Mouse (Mus musculus): ENCODE measurements at regions not wholly inside any gene's neighbourhood (a gene's known extent, or its start where the extent isn't known, plus 50 kb on each side); places are given as distances from the start of the nearest gene placed in this dataset.

GRCm38 (mm10) chr5:64401737-64402136 lies 245.6 kb downstream of the Tbc1d1 start:
- H3K27ac ChIP-seq (replicated peaks in 1 of 2; ENCODE audit: control insufficient read depth in 1 of 2, insufficient read depth in 1 of 2, low read depth in 2 of 2, low read length in 2 of 2): no peak overlapping the region
- no peaks in the 10 kb centered on the region for H3K4me1 ChIP-seq (ENCODE audit: control insufficient read depth in 2 of 2, insufficient read depth in 2 of 2, low read length in 2 of 2)
- H3K9ac ChIP-seq (ENCODE audit: low read length): no peak overlapping the region
- H3K4me3 ChIP-seq (ENCODE audit: control insufficient read depth in 1 of 2, insufficient read depth in 1 of 2, low read depth in 1 of 2, low read length in 2 of 2): no peak overlapping the region
- no peaks in the 10 kb centered on the region for H3K36me3 ChIP-seq (ENCODE audit: control insufficient read depth, insufficient read depth, low read length)
- H3K9me3 ChIP-seq (ENCODE audit: control insufficient read depth, low read length): no peaks in the 10 kb centered on the region
- H3K27me3 ChIP-seq (ENCODE audit: control insufficient read depth, insufficient read depth, low read length): no peaks in the 10 kb centered on the region
- no peak for ATAC-seq (ENCODE audit: insufficient number of reproducible peaks, insufficient read depth, low FRiP score, low read depth)
- no peak overlapping the region for H3K4me2 ChIP-seq (ENCODE audit: low read length)
- WGBS: 73% methylated on average over 9 of the region's 9 CpGs

GRCm38 (mm10) chr5:64403077-64403981 lies 247.2 kb downstream of the Tbc1d1 start:
- no peaks in the 10 kb centered on the region for H3K36me3 ChIP-seq (ENCODE audit: control insufficient read depth, insufficient read depth, low read length)
- no peaks in the 10 kb centered on the region for H3K27me3 ChIP-seq (ENCODE audit: control insufficient read depth, insufficient read depth, low read length)
- no peak overlapping the region for H3K27ac ChIP-seq (replicated peaks in 1 of 2; ENCODE audit: control insufficient read depth in 1 of 2, insufficient read depth in 1 of 2, low read depth in 2 of 2, low read length in 2 of 2)
- no peaks in the 10 kb centered on the region for H3K9me3 ChIP-seq (ENCODE audit: control insufficient read depth, low read length)
- 88% methylated on average over 11 of the region's 11 CpGs for WGBS
- H3K4me3 ChIP-seq (ENCODE audit: control insufficient read depth in 1 of 2, insufficient read depth in 1 of 2, low read depth in 1 of 2, low read length in 2 of 2): no peak overlapping the region
- no peak for ATAC-seq (ENCODE audit: insufficient number of reproducible peaks, insufficient read depth, low FRiP score, low read depth)
- no peak overlapping the region for H3K9ac ChIP-seq (ENCODE audit: low read length)
- H3K4me2 ChIP-seq (ENCODE audit: low read length): no peak overlapping the region
- H3K4me1 ChIP-seq (ENCODE audit: control insufficient read depth in 2 of 2, insufficient read depth in 2 of 2, low read length in 2 of 2): no peaks in the 10 kb centered on the region

- Histone ChIP-seq H3K36me3 (ENCODE audit: control insufficient read depth, insufficient read depth, low read length) (no peaks in the 10 kb centered on the region), H3K4me3 (ENCODE audit: control insufficient read depth in 1 of 2, insufficient read depth in 1 of 2, low read depth in 1 of 2, low read length in 2 of 2) (no peak overlapping the region), H3K9me3 (ENCODE audit: control insufficient read depth, low read length) (no peaks in the 10 kb centered on the region), H3K4me1 (ENCODE audit: control insufficient read depth in 2 of 2, insufficient read depth in 2 of 2, low read length in 2 of 2) (no peaks in the 10 kb centered on the region), H3K27ac (replicated peaks in 1 of 2; ENCODE audit: control insufficient read depth in 1 of 2, insufficient read depth in 1 of 2, low read depth in 2 of 2, low read length in 2 of 2) (no peak overlapping the region), H3K4me2 (ENCODE audit: low read length) (no peak overlapping the region), H3K9ac (ENCODE audit: low read length) (no peak overlapping the region), H3K27me3 (ENCODE audit: control insufficient read depth, insufficient read depth, low read length) (no peaks in the 10 kb centered on the region)
- WGBS: 87% methylated on average over 7 of the region's 7 CpGs
- no peak for ATAC-seq (ENCODE audit: insufficient number of reproducible peaks, insufficient read depth, low FRiP score, low read depth)
Measured at GRCm38 (mm10) chr5:64403982-64404345, 247.9 kb downstream of the Tbc1d1 start.

DNA sequence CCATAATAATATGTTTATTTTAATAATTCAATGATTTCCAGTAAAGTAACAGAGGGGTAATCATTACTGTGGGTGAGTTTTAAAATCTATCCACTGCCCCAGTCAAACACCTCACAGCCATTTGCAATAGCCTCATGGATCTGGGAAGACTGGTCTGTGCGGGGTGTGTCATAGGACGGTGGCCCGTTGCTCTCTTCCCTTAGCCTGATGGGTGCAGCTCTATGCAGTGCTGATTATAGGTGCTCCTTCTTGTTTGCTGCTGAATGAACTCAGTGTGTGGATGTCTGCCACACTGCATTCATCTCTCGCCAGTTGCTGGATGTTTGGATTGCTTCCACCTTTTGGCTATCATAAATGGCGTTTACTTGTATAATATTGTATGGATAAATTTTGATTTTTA lies 248.4 kb downstream of the Tbc1d1 start:
- no peak overlapping the region for H3K4me2 ChIP-seq (ENCODE audit: low read length)
- WGBS: 89% methylated on average over 5 of the region's 5 CpGs
- no peaks in the 10 kb centered on the region for H3K4me1 ChIP-seq (ENCODE audit: control insufficient read depth in 2 of 2, insufficient read depth in 2 of 2, low read length in 2 of 2)
- no peaks in the 10 kb centered on the region for H3K9me3 ChIP-seq (ENCODE audit: control insufficient read depth, low read length)
- no peaks in the 10 kb centered on the region for H3K27me3 ChIP-seq (ENCODE audit: control insufficient read depth, insufficient read depth, low read length)
- no peak overlapping the region for H3K4me3 ChIP-seq (ENCODE audit: control insufficient read depth in 1 of 2, insufficient read depth in 1 of 2, low read depth in 1 of 2, low read length in 2 of 2)
- H3K9ac ChIP-seq (ENCODE audit: low read length): no peak overlapping the region
- ATAC-seq (ENCODE audit: insufficient number of reproducible peaks, insufficient read depth, low FRiP score, low read depth): no peak
- H3K36me3 ChIP-seq (ENCODE audit: control insufficient read depth, insufficient read depth, low read length): no peaks in the 10 kb centered on the region
- no peak overlapping the region for H3K27ac ChIP-seq (replicated peaks in 1 of 2; ENCODE audit: control insufficient read depth in 1 of 2, insufficient read depth in 1 of 2, low read depth in 2 of 2, low read length in 2 of 2)

DNA sequence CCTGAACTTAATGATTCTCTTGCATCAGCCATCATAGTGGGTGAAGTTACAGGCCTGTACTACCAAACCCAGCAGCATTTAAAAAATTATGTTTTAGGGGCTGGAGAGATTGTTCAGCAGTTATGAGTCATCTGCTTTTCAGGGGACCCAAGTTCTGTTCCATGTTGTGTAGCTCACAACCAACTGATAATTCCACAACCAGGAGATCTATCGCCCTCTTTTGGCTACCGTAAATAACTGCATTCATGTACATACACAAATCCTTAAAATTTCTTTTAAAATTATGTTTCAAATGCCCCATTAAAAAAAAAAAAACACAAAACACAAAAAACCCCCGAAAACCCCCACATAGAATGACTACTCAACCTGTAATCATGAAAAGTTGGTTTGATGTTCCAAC lies 252.8 kb downstream of the Tbc1d1 start:
- 68% methylated on average over 3 of the region's 3 CpGs for WGBS

GRCm38 (mm10) chr5:64410621-64411020 lies 254.5 kb downstream of the Tbc1d1 start:
- Histone ChIP-seq H3K36me3 (ENCODE audit: control insufficient read depth, insufficient read depth, low read length) (no peaks in the 10 kb centered on the region), H3K27me3 (ENCODE audit: control insufficient read depth, insufficient read depth, low read length) (no peaks in the 10 kb centered on the region), H3K9ac (ENCODE audit: low read length) (no peak overlapping the region), H3K4me3 (ENCODE audit: control insufficient read depth in 1 of 2, insufficient read depth in 1 of 2, low read depth in 1 of 2, low read length in 2 of 2) (no peak overlapping the region), H3K4me1 (ENCODE audit: control insufficient read depth in 2 of 2, insufficient read depth in 2 of 2, low read length in 2 of 2) (peaks cover 0 to 3% of the 10 kb centered on the region in 2 experiments; a peak in 2 of 4 replicates), H3K27ac (replicated peaks in 1 of 2; ENCODE audit: control insufficient read depth in 1 of 2, insufficient read depth in 1 of 2, low read depth in 2 of 2, low read length in 2 of 2) (no peak overlapping the region), H3K4me2 (ENCODE audit: low read length) (no peak overlapping the region), H3K9me3 (ENCODE audit: control insufficient read depth, low read length) (no peaks in the 10 kb centered on the region)
- 60% methylated on average over 7 of the region's 7 CpGs for WGBS
- no peak for ATAC-seq (ENCODE audit: insufficient number of reproducible peaks, insufficient read depth, low FRiP score, low read depth)

More for the DNA sequence above, 252.8 kb downstream of the Tbc1d1 start:
- Histone ChIP-seq H3K4me3 (ENCODE audit: control insufficient read depth in 1 of 2, insufficient read depth in 1 of 2, low read depth in 1 of 2, low read length in 2 of 2) (no peak overlapping the region), H3K9me3 (ENCODE audit: control insufficient read depth, low read length) (no peaks in the 10 kb centered on the region), H3K4me1 (ENCODE audit: control insufficient read depth in 2 of 2, insufficient read depth in 2 of 2, low read length in 2 of 2) (peaks cover 0 to 3% of the 10 kb centered on the region in 2 experiments; a peak in 2 of 4 replicates), H3K27ac (replicated peaks in 1 of 2; ENCODE audit: control insufficient read depth in 1 of 2, insufficient read depth in 1 of 2, low read depth in 2 of 2, low read length in 2 of 2) (no peak overlapping the region), H3K4me2 (ENCODE audit: low read length) (no peak overlapping the region), H3K36me3 (ENCODE audit: control insufficient read depth, insufficient read depth, low read length) (no peaks in the 10 kb centered on the region), H3K27me3 (ENCODE audit: control insufficient read depth, insufficient read depth, low read length) (no peaks in the 10 kb centered on the region), H3K9ac (ENCODE audit: low read length) (no peak overlapping the region)
- no peak for ATAC-seq (ENCODE audit: insufficient number of reproducible peaks, insufficient read depth, low FRiP score, low read depth)

DNA sequence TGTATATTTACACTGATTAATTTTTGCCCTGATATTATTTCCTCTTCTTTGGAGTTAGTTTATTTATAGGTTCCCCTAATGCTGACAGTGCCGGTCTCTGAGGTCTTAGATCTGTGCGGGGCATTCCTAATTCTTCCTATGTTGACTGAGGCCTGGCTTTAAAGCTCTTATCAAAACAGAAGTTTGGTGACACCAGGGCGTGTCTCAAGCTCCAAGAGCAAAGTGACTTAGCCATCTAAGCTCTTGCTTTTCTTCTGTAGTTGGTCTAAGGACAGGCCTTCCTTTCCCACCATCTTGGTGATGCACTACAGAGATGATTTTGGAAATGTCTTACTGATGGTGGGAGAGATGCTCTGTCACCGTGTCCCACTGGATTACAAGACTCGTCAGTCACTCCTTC lies 258.4 kb downstream of the Tbc1d1 start:
- no peaks in the 10 kb centered on the region for H3K36me3 ChIP-seq (ENCODE audit: control insufficient read depth, insufficient read depth, low read length)
- no peak overlapping the region for H3K4me3 ChIP-seq (ENCODE audit: control insufficient read depth in 1 of 2, insufficient read depth in 1 of 2, low read depth in 1 of 2, low read length in 2 of 2)
- no peak overlapping the region for H3K4me2 ChIP-seq (ENCODE audit: low read length)
- peaks cover 0 to 3% of the 10 kb centered on the region in 2 experiments; a peak in 2 of 4 replicates for H3K4me1 ChIP-seq (ENCODE audit: control insufficient read depth in 2 of 2, insufficient read depth in 2 of 2, low read length in 2 of 2)
- H3K9ac ChIP-seq (ENCODE audit: low read length): no peak overlapping the region
- H3K9me3 ChIP-seq (ENCODE audit: control insufficient read depth, low read length): no peaks in the 10 kb centered on the region
- no peaks in the 10 kb centered on the region for H3K27me3 ChIP-seq (ENCODE audit: control insufficient read depth, insufficient read depth, low read length)
- no peak for ATAC-seq (ENCODE audit: insufficient number of reproducible peaks, insufficient read depth, low FRiP score, low read depth)
- no peak overlapping the region for H3K27ac ChIP-seq (replicated peaks in 1 of 2; ENCODE audit: control insufficient read depth in 1 of 2, insufficient read depth in 1 of 2, low read depth in 2 of 2, low read length in 2 of 2)
- WGBS: 54% methylated on average over 5 of the region's 5 CpGs

- Histone ChIP-seq H3K27me3 (ENCODE audit: control insufficient read depth, insufficient read depth, low read length) (no peaks in the 10 kb centered on the region), H3K9me3 (ENCODE audit: control insufficient read depth, low read length) (peaks cover 3% of the 10 kb centered on the region; the same call in 1 of the 2 replicates), H3K9ac (ENCODE audit: low read length) (no peak overlapping the region), H3K4me3 (ENCODE audit: control insufficient read depth in 1 of 2, insufficient read depth in 1 of 2, low read depth in 1 of 2, low read length in 2 of 2) (no peak overlapping the region), H3K4me2 (ENCODE audit: low read length) (no peak overlapping the region), H3K36me3 (ENCODE audit: control insufficient read depth, insufficient read depth, low read length) (no peaks in the 10 kb centered on the region), H3K4me1 (ENCODE audit: control insufficient read depth in 2 of 2, insufficient read depth in 2 of 2, low read length in 2 of 2) (no peaks in the 10 kb centered on the region), H3K27ac (replicated peaks in 1 of 2; ENCODE audit: control insufficient read depth in 1 of 2, insufficient read depth in 1 of 2, low read depth in 2 of 2, low read length in 2 of 2) (no peak overlapping the region)
- ATAC-seq (ENCODE audit: insufficient number of reproducible peaks, insufficient read depth, low FRiP score, low read depth): no peak
- 76% methylated on average over 1 of the region's 1 CpGs for WGBS
Measured at GRCm38 (mm10) chr5:64419395-64419794, 263.3 kb downstream of the Tbc1d1 start.
